Mouse (Mus musculus) testis, adult 2 months (tissue): ENCODE data around the gene Rsph10b.

Experiments used
- CTCF ChIP-seq: fragments of 200-500 bp; IDR thresholded peaks from 2 replicates; pipeline ENCODE4 v1.5.1; 2012; ENCODE audit warnings: low read depth, mild to moderate bottlenecking, inconsistent platforms, low read length, moderate library complexity; ENCODE audit not compliant: control insufficient read depth, insufficient read depth, insufficient replicate concordance
- POLR2A ChIP-seq: fragments of 200-500 bp; IDR thresholded peaks from 2 replicates; pipeline ENCODE4 v1.6.1; 2012; ENCODE audit warnings: low read depth, mild to moderate bottlenecking, inconsistent platforms, low read length, moderate library complexity; ENCODE audit not compliant: control insufficient read depth

GRCm38 (mm10) chr5:143893396-143893795 lies 39.4 kb upstream of the Rsph10b start:
- no peak for TF ChIP-seq CTCF
- TF ChIP-seq POLR2A = no peak
